In the genomic region with DNA sequence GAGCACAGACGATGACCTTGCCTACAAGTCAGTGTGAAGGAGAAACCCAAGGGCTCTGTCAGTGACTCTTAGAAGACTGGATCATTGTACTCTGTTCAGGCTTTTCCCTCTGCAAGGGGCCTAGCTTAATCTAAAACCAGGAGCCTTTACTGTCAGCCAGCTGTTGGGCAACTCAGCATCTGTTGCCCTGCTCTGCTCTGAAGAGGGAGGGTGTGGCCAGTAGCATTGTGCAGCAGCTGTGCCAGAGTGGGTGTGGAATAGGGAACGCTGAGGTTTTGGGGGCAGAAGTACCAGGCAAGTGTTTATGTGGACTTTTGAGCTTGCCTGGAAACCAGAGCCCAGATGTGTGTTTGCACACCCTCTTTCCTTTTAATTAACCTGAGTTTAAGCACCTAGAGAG, we compare ENCODE assay signal across 12 mouse cellular contexts.
DNase-seq lines count a peak whose midpoint lies in the region; ATAC-seq and TF ChIP-seq lines count a peak whose summit lies in the region.
"Had no signal": no experiment of that assay in that cellular context is flagged by ENCODE, and none has a peak within 500 bp of the region (broad histone marks: within the 10 kb centered on the region; RNA-seq: fewer than 3 reads in every experiment).

No protein-coding gene starts in this region.

- H3K27ac ChIP-seq in midbrain, postnatal 0 days (ENCODE audit: low read depth, low read length), result peak overlapping the region; percentile 32; the same call in 1 of the 2 replicates
- H3K27ac ChIP-seq in midbrain, embryonic 13.5 days, result no peak overlapping the region
- H3K27ac ChIP-seq: stomach, postnatal 0 days had no signal

- DNase-seq in heart, adult 18-20 months, result peak; percentile 26 to 46
- no peak for DNase-seq in heart, postnatal 14 days
- DNase-seq in midbrain, postnatal 0 days (ENCODE audit: low spot score), result no peak
- DNase-seq in lung, adult 18-20 months, result peak; percentile 62 to 70
- peak; percentile 52 for DNase-seq in skeletal muscle tissue, adult 2 months (ENCODE audit: low read depth, low spot score)
- no peak for DNase-seq in thymus, postnatal 14 days
- DNase-seq in adrenal gland, adult 18-20 months (ENCODE audit: low spot score in 2 of 2), result no peak
- DNase-seq: cerebellum, adult 18-20 months had no signal

- TF ChIP-seq CTCF in midbrain, postnatal 0 days (IDR thresholded peaks at IDR 0.05), result no peak

- no peaks in the 10 kb centered on the region for H3K27me3 ChIP-seq in midbrain, postnatal 0 days (ENCODE audit: insufficient read depth, low read length)
- no peaks in the 10 kb centered on the region for H3K27me3 ChIP-seq in midbrain, embryonic 13.5 days

- no peak overlapping the region for H3K4me3 ChIP-seq in midbrain, postnatal 0 days (ENCODE audit: low read depth, low read length)
- H3K4me3 ChIP-seq in midbrain, embryonic 13.5 days (replicated peaks), result no peak overlapping the region
- H3K4me3 ChIP-seq: erythroblast, embryonic 14.5 days had no signal

- H3K4me1 ChIP-seq in midbrain, postnatal 0 days (ENCODE audit: insufficient read depth, low read length), result no peaks in the 10 kb centered on the region
- H3K4me1 ChIP-seq in midbrain, embryonic 13.5 days (replicated peaks), result 0 out of 2 replicates have a peak, but pooled peaks cover 3% of the 10 kb centered on the region

- 86% methylated on average over 2 of the region's 2 CpGs for WGBS in midbrain, postnatal 0 days
- 85% methylated on average over 2 of the region's 2 CpGs for WGBS in midbrain, embryonic 13.5 days

- no peak overlapping the region for H3K4me2 ChIP-seq in midbrain, postnatal 0 days (ENCODE audit: low read depth, low read length, poor library complexity, severe bottlenecking)
- no peak overlapping the region for H3K4me2 ChIP-seq in midbrain, embryonic 13.5 days (replicated peaks)

- peaks cover 29% of the 10 kb centered on the region for H3K36me3 ChIP-seq in midbrain, postnatal 0 days (ENCODE audit: insufficient read depth, low read length)
- peaks cover 77% of the 10 kb centered on the region for H3K36me3 ChIP-seq in midbrain, embryonic 13.5 days

- no peak overlapping the region for H3K9ac ChIP-seq in midbrain, postnatal 0 days (replicated peaks; ENCODE audit: low read length, poor library complexity, severe bottlenecking)
- no peak overlapping the region for H3K9ac ChIP-seq in midbrain, embryonic 13.5 days (replicated peaks)

- intact Hi-C loops in heart, postnatal 14 days (cut with DNase I), result no loop called here

- no peak for ATAC-seq in midbrain, postnatal 0 days (ENCODE audit: low FRiP score)
- no peak for ATAC-seq in midbrain, embryonic 13.5 days
- ATAC-seq: CD4-positive, CD25-positive, alpha-beta regulatory T cell, adult 4 months had no signal

- H3K9me3 ChIP-seq in midbrain, postnatal 0 days (ENCODE audit: low read length), result no peaks in the 10 kb centered on the region
- no peaks in the 10 kb centered on the region for H3K9me3 ChIP-seq in midbrain, embryonic 13.5 days

Comparison
In these comparisons a context has a peak if more than half of its experiments do, and no peak if none do; other contexts are left out.
1. DNase-seq: peak in heart, adult 18-20 months (2 of 2), lung, adult 18-20 months (2 of 2) and skeletal muscle tissue, adult 2 months (single experiment); none in heart, postnatal 14 days (0 of 2), midbrain, postnatal 0 days (single experiment), thymus, postnatal 14 days (single experiment) and adrenal gland, adult 18-20 months (0 of 2).